Mouse (Mus musculus): ENCODE results near the gene Hpse.

Gene Hpse

GRCm38 (mm10) chr5:100636794-100637544, 82.5 kb downstream of the Hpse start:
- peak; percentile 37 for DNase-seq

- no peak for DNase-seq
These were observed 83.6 kb downstream of the Hpse start for GRCm38 (mm10) chr5:100635908-100636307.

DNA sequence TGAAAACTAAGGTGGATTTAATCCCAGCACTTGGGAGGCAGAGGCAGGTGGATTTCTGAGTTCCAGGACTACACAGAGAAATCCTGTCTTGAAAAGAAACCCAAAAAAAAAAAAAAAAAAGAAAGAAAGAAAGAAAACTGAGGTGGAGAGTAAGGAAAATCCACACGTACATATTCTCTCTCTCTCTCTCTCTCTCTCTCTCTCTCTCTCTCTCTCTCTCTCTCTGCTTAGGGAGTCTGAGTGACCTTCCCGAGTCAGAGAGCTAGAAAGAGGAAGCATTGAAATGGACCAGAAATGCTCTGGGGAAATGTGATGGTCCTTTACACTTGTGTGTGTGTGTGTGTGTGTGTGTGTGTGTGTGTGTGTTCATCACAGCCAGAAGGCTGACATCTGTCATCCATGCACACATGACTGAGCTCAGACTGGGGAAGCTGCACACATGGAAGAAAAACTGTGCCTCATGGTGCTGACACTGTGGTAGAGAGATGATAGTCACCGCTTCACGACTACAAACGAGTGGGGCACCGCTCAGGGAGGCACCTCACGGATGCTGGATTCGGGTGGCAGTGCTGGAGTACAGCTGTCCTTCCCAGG, 84.5 kb downstream of the Hpse start:
- DNase-seq: no peak

- no peak for DNase-seq
These were observed 86.9 kb downstream of the Hpse start for GRCm38 (mm10) chr5:100632540-100633129.
